Mouse (Mus musculus) heart, postnatal 0 days (tissue): ENCODE data around the gene Slc6a21. TPM values are rescaled to one million over a fixed set of nuclear protein-coding genes. Genes with fewer than 3 reads are reported as not detected.

Source experiments
- ATAC-seq: fragments of 200-750 bp; cut with Nextera tagmentation; 2 replicates; pipeline ENCODE4 v1.8.0; 2017; ENCODE audit warnings: low read depth, moderate number of reproducible peaks, moderate library complexity; ENCODE audit not compliant: insufficient read depth
- DNase-seq: peaks from one replicate; pipeline ENCODE4 v3.0.0-alpha.2; 2016; ENCODE audit warnings: low spot score
- H3K27ac ChIP-seq: fragments of 300-500 bp; sonication (generic); 2 replicates; pipeline ENCODE4 v1.5.1; 2014; ENCODE audit warnings: low read depth, mild to moderate bottlenecking
- H3K27me3 ChIP-seq: fragments of 300-500 bp; sonication (generic); 2 replicates; pipeline ENCODE4 v1.6.1; 2014; ENCODE audit warnings: low read length, mixed read lengths; ENCODE audit not compliant: control insufficient read depth, insufficient read depth
- H3K36me3 ChIP-seq: fragments of 300-500 bp; sonication (generic); replicated peaks from 2 replicates; pipeline ENCODE4 v1.6.1; 2014; ENCODE audit warnings: low read length, mixed read lengths; ENCODE audit not compliant: control insufficient read depth, insufficient read depth
- H3K4me1 ChIP-seq: fragments of 300-500 bp; sonication (generic); 2 replicates; pipeline ENCODE4 v1.6.1; 2014; ENCODE audit warnings: antibody characterized with exemption; ENCODE audit not compliant: control insufficient read depth, insufficient read depth
- H3K4me2 ChIP-seq: fragments of 300-500 bp; sonication (generic); 2 replicates; pipeline ENCODE4 v1.6.1; 2014; ENCODE audit warnings: low read depth, mild to moderate bottlenecking, low read length, moderate library complexity
- H3K4me3 ChIP-seq: fragments of 300-500 bp; sonication (generic); 2 replicates; pipeline ENCODE4 v1.5.1; 2014; ENCODE audit warnings: low read depth, low read length
- H3K9ac ChIP-seq: fragments of 300-500 bp; sonication (generic); replicated peaks from 2 replicates; pipeline ENCODE4 v1.6.1; 2014; ENCODE audit warnings: low read depth, low read length, mixed read lengths
- H3K9me3 ChIP-seq: fragments of 300-500 bp; sonication (generic); replicated peaks from 2 replicates; pipeline ENCODE4 v1.6.1; 2016; ENCODE audit warnings: low read length; ENCODE audit not compliant: control insufficient read depth
- CTCF ChIP-seq: IDR thresholded peaks from 2 replicates; pipeline ENCODE4 v1.5.1; 2016; ENCODE audit warnings: antibody characterized with exemption, control low read depth, low read depth
- EP300 ChIP-seq: IDR thresholded peaks from 2 replicates; pipeline ENCODE4 v1.6.1; 2016; ENCODE audit warnings: antibody characterized with exemption, low read depth
- WGBS: fragments of 180-500 bp; shearing (Covaris S2); extraction: QIAGEN DNeasy Blood & Tissue Kit; methylation state at CpG from one replicate; pipeline ENCODE4 v1.1.7; 2014; 5-methylcytosine and 5-hydroxymethylcytosine counted together
- polyA plus RNA-seq: library from polyadenylated mRNA; unstranded; fragments of >200 nt; fragmentation: Nextera tagmentation; extraction: Ambion mirVana; gene quantifications from 2 replicates; pipeline ENCODE4 v1.2.1, GENCODE M21; 2015
- total RNA-seq: library from RNA; depleted of rRNA; stranded (reverse); fragments of >200 nt; gene quantifications from 2 replicates; pipeline ENCODE4 v1.2.3, GENCODE M21; 2014; ENCODE audit warnings: low replicate concordance; rRNA removed

Slc6a21 gene
- total RNA-seq: not detected in 2 replicates
- not detected in 2 replicates for polyA plus RNA-seq

DNA sequence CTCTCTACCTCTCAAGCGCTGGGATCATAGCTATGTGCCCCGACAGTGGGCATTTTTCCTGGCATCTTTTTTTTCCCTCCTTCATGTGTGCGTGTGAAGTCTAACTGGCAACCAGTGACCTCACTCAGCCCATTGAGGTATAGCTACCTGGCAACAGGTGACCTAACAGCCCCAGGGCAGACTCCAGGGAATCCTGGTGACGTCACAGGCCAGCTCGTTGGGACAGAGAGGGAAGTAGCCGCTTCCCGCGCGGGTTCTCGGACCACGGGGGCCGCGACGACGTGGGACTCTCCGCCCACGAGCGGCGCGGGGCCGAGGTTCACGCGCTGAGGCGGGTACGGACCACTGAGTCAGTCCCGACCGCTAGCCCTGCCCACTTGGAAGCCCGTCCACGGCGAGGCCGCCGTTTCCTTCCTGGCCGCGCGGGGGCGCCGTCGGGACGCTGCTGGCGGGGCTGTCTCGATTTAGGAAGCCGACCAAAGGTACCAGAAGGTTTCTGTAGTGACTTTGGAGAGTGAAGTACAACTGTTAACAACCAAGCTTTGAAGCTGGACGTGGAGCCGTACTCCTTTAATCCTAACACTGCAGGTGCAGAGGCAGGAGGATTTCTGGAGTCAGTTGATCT lies at the start of gene Slc6a21:
Gene Slc6a21, plus strand, starts transcription at position 378 of the 625 bp plus-strand sequence.
- 8% methylated on average over 43 of the region's 44 CpGs for WGBS
- 0 out of 2 replicates have a peak, but pooled peaks have one; percentile 24 for ATAC-seq

DNA sequence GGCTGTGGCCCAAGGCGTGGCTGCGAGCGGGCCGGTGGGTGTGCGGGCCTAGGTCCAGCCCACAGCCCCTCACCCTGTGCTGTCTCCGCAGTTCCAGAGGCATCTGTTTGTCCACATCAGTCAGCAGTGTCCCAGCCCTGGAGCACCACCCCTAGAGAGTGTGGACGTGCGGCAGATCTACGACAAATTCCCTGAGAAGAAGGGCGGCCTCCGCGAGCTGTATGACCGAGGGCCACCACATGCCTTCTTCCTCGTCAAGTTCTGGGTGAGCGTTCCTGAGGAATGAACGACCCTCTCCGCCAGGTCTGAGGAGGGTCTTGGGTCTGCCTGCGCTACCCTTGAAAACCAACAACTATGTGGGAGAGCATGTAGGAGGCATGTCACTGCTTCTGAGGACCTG lies 48.8 kb upstream of the Slc6a21 start:
- DNase-seq: no peak
- Histone ChIP-seq H3K27me3 (no peaks in the 10 kb centered on the region), H3K36me3 (peaks cover 81% of the 10 kb centered on the region), H3K9ac (no peak overlapping the region), H3K27ac (no peak overlapping the region), H3K4me3 (no peak overlapping the region), H3K4me1 (peaks cover under 1% of the 10 kb centered on the region; the same call in 1 of the 2 replicates), H3K9me3 (no peaks in the 10 kb centered on the region), H3K4me2 (no peak overlapping the region)
- WGBS: 91% methylated on average over 18 of the region's 18 CpGs
- no peak for ATAC-seq
- no peak for TF ChIP-seq CTCF
- no peak for TF ChIP-seq EP300

More for the DNA sequence above, at the start of gene Slc6a21:
- no peak for DNase-seq
- H3K27me3 ChIP-seq: no peaks in the 10 kb centered on the region
- no peaks in the 10 kb centered on the region for H3K4me1 ChIP-seq
- peak within 1 kb of the TSS; percentile 61 for H3K4me2 ChIP-seq
- no peaks in the 10 kb centered on the region for H3K9me3 ChIP-seq
- H3K36me3 ChIP-seq: no peaks in the 10 kb centered on the region
- no peak within 1 kb of the TSS for H3K27ac ChIP-seq
- TF ChIP-seq EP300: no peak
- peak; percentile 65 for TF ChIP-seq CTCF
- H3K9ac ChIP-seq: no peak within 1 kb of the TSS; the same call in 1 of the 2 replicates
- H3K4me3 ChIP-seq: peak within 1 kb of the TSS; percentile 42

- Histone ChIP-seq H3K4me2 (no peak overlapping the region), H3K4me1 (peaks cover 6% of the 10 kb centered on the region), H3K27ac (no peak overlapping the region), H3K27me3 (no peaks in the 10 kb centered on the region), H3K9ac (no peak overlapping the region), H3K4me3 (no peak overlapping the region), H3K9me3 (no peaks in the 10 kb centered on the region), H3K36me3 (peaks cover 77% of the 10 kb centered on the region)
- no peak for DNase-seq
- WGBS: 86% methylated on average over 8 of the region's 8 CpGs
- no peak for TF ChIP-seq EP300
- ATAC-seq: no peak
Observed at GRCm38 (mm10) chr7:45229046-45229445, 48.3 kb upstream of the Slc6a21 start.

DNA sequence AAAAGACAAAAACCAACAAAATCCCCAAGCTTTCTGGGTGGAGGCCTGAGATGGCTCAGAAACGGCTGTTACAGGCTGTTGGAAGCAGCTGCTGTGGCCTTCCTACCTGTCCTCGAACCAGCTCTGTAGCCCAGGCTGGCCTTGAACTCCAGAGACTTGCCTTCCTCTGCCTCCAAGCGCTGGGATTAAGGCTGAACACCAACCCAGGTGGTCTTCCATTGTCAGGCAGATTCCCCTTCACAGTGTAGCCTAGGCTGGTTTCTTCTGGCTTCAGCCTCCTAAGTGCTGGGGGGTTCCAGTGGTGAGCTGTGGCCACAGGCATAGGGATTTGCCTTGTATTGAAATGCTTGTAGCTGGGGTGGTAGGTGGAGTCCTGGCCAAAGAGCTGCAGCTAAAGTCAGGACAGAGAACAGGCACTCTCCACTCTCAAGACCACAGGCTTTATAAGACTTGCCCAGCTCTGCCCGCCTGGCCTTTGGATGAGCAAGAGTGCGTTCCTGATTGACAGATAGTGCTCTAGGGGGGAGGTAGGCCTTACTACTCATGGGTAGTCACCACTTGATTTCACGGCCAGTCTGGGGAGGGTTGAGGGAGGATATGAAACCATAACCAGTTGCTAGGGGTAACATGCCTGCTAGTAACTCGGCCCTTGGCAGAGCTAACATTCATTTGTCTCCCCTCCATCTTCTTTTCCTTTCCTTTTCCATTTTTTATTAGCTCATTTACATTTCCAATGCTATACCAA lies 47.7 kb upstream of the Slc6a21 start:
- peaks cover 12% of the 10 kb centered on the region for H3K4me1 ChIP-seq

GRCm38 (mm10) chr7:45231192-45231591 lies 46.1 kb upstream of the Slc6a21 start:
- Histone ChIP-seq H3K27ac (no peak overlapping the region), H3K36me3 (peaks cover 60% of the 10 kb centered on the region), H3K9me3 (no peaks in the 10 kb centered on the region), H3K27me3 (no peaks in the 10 kb centered on the region), H3K4me2 (no peak overlapping the region), H3K9ac (no peak overlapping the region), H3K4me1 (peaks cover 17% of the 10 kb centered on the region), H3K4me3 (no peak overlapping the region)
- no peak for ATAC-seq
- no peak for DNase-seq
- 87% methylated on average over 12 of the region's 12 CpGs for WGBS
- no peak for TF ChIP-seq CTCF

More for the DNA sequence above, 47.7 kb upstream of the Slc6a21 start:
- Histone ChIP-seq H3K4me3 (no peak overlapping the region), H3K4me2 (no peak overlapping the region), H3K27me3 (no peaks in the 10 kb centered on the region), H3K9me3 (no peaks in the 10 kb centered on the region), H3K36me3 (peaks cover 75% of the 10 kb centered on the region), H3K9ac (no peak overlapping the region), H3K27ac (no peak overlapping the region)
- TF ChIP-seq CTCF: no peak
- TF ChIP-seq EP300: no peak
- WGBS: 95% methylated on average over 7 of the region's 7 CpGs
- DNase-seq: no peak
- ATAC-seq: no peak
